Mouse (Mus musculus) heart, embryonic 15.5 days (tissue): Measurements from ENCODE around the gene Dclk1. TPM values are rescaled to one million over a fixed set of nuclear protein-coding genes. Genes with fewer than 3 reads are reported as not detected.
A peak's percentile ranks its signal among the peaks of the same experiment; 100 is the strongest.
"Not testable (repeated sequence)": the region's sequence is repeated elsewhere in the genome, so short reads cannot be mapped to it uniquely, and the experiment has no call there.

Experiments used
- ATAC-seq: fragments of 200-750 bp; cut with Nextera tagmentation; replicated peaks from 2 replicates; pipeline ENCODE4 v1.8.0; 2017; ENCODE audit warnings: low read depth, moderate TSS enrichment; ENCODE audit not compliant: insufficient number of reproducible peaks, insufficient read depth, low FRiP score
- H3K27ac ChIP-seq: fragments of 300-500 bp; sonication (generic); 2 replicates; pipeline ENCODE4 v1.5.1; 2015; ENCODE audit warnings: mild to moderate bottlenecking, inconsistent platforms
- H3K27me3 ChIP-seq: fragments of 300-500 bp; sonication (generic); 2 replicates; pipeline ENCODE4 v1.6.1; 2015; ENCODE audit warnings: inconsistent platforms
- H3K36me3 ChIP-seq: fragments of 300-500 bp; sonication (generic); 2 replicates; pipeline ENCODE4 v1.6.1; 2015; ENCODE audit warnings: mild to moderate bottlenecking, inconsistent platforms
- H3K4me1 ChIP-seq: fragments of 300-500 bp; sonication (generic); replicated peaks from 2 replicates; pipeline ENCODE4 v1.6.1; 2015; ENCODE audit warnings: inconsistent platforms
- H3K4me2 ChIP-seq: fragments of 300-500 bp; sonication (generic); 2 replicates; pipeline ENCODE4 v1.6.1; 2015; ENCODE audit warnings: inconsistent platforms, mild to moderate bottlenecking, moderate library complexity
- H3K4me3 ChIP-seq: fragments of 300-500 bp; sonication (generic); 2 replicates; pipeline ENCODE4 v1.5.1; 2015; ENCODE audit warnings: mild to moderate bottlenecking, inconsistent platforms
- H3K9ac ChIP-seq: fragments of 300-500 bp; sonication (generic); 2 replicates; pipeline ENCODE4 v1.6.1; 2015; ENCODE audit warnings: mild to moderate bottlenecking, inconsistent platforms
- H3K9me3 ChIP-seq: fragments of 300-500 bp; sonication (generic); replicated peaks from 2 replicates; pipeline ENCODE4 v1.6.1; 2016; ENCODE audit warnings: inconsistent platforms
- WGBS: fragments of 180-500 bp; shearing (Covaris S2); methylation state at CpG from one replicate; pipeline ENCODE4 v1.1.7; 2015; ENCODE audit warnings: mixed read lengths; 5-methylcytosine and 5-hydroxymethylcytosine counted together
- polyA plus RNA-seq: library from polyadenylated mRNA; unstranded; fragments of >200 nt; fragmentation: Nextera tagmentation; extraction: Ambion mirVana; gene quantifications from 2 replicates; pipeline ENCODE4 v1.2.1, GENCODE M21; 2015

The Dclk1 gene
- polyA plus RNA-seq, result 11.9 and 13.4 TPM in 2 replicates

- Histone ChIP-seq H3K4me2 (peak within 1 kb of the TSS; percentile 98), H3K27me3 (peaks cover 25% of the 10 kb centered on the region), H3K9me3 (no peaks in the 10 kb centered on the region), H3K4me1 (peaks cover 15% of the 10 kb centered on the region), H3K4me3 (peak within 1 kb of the TSS; percentile 62), H3K27ac (0 out of 2 replicates have a peak within 1 kb of the TSS, but pooled peaks have one; percentile 33), H3K9ac (peak within 1 kb of the TSS; percentile 56), H3K36me3 (no peaks in the 10 kb centered on the region)
- no peak for ATAC-seq
- WGBS, result 39% methylated on average over 10 of the region's 10 CpGs
Measured at GRCm38 (mm10) chr3:55241730-55242421, at the start of gene Dclk1. TSS of gene Dclk1 (plus strand) at chr3:55242364.

GRCm38 (mm10) chr3:55193351-55193750 lies 48.8 kb upstream of the Dclk1 start:
- Histone ChIP-seq H3K4me2 (no peak overlapping the region), H3K36me3 (no peaks in the 10 kb centered on the region), H3K27me3 (no peaks in the 10 kb centered on the region), H3K4me3 (no peak overlapping the region), H3K4me1 (no peaks in the 10 kb centered on the region), H3K27ac (no peak overlapping the region), H3K9me3 (no peaks in the 10 kb centered on the region; the same call in 1 of the 2 replicates), H3K9ac (no peak overlapping the region)
- ATAC-seq, result no peak
- 39% methylated on average over 2 of the region's 2 CpGs for WGBS

GRCm38 (mm10) chr3:55194792-55195191 lies 47.4 kb upstream of the Dclk1 start:
- Histone ChIP-seq H3K36me3 (no peaks in the 10 kb centered on the region), H3K4me2 (no peak overlapping the region), H3K9ac (no peak overlapping the region), H3K9me3 (no peaks in the 10 kb centered on the region), H3K27me3 (no peaks in the 10 kb centered on the region), H3K4me3 (no peak overlapping the region), H3K27ac (no peak overlapping the region), H3K4me1 (no peaks in the 10 kb centered on the region)
- WGBS, result 82% methylated on average over 8 of the region's 8 CpGs
- ATAC-seq, result no peak

DNA sequence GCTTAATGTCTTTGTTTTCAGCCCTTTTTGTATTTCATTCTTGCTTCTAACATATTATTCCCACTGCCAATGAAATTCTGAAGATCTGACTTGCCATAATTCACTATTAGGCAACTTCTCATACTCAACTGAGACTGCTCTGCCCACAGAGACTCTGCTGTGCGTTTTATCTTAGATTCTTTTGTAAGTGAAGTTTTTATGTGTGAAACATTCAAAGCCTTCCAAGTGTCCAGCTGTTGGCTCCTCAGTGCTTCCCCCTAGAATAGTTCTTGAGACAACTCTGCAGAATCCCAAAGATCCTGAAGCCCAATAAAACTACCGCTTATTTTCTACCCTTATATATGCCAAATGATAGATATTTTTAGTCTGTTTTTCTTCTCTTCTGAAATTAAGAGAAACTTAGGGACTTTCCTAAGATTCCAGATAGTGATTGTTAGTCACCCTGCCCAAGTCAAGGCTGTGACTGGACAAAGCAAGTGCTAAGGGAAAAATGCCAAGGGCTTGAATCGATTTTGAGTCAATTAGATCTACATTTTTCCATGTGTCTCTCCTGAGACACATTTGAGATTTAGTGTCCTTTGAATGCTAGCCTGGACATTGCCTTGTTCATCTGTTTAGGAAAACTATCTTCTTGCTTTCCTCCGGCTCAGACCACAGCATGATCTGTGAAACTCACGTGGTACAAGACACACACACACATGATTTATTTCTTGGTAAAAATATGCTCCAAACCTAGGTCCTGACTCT lies 46.4 kb upstream of the Dclk1 start:
- Histone ChIP-seq H3K27ac (no peak overlapping the region), H3K9ac (no peak overlapping the region), H3K9me3 (no peaks in the 10 kb centered on the region), H3K4me2 (no peak overlapping the region), H3K27me3 (no peaks in the 10 kb centered on the region), H3K36me3 (no peaks in the 10 kb centered on the region), H3K4me3 (no peak overlapping the region), H3K4me1 (no peaks in the 10 kb centered on the region)
- no peak for ATAC-seq
- 64% methylated on average over 5 of the region's 5 CpGs for WGBS

- Histone ChIP-seq H3K27ac (no peak overlapping the region), H3K27me3 (no peaks in the 10 kb centered on the region), H3K9me3 (no peaks in the 10 kb centered on the region), H3K4me3 (no peak overlapping the region), H3K36me3 (no peaks in the 10 kb centered on the region), H3K4me1 (no peaks in the 10 kb centered on the region), H3K9ac (no peak overlapping the region), H3K4me2 (no peak overlapping the region)
- ATAC-seq, result no peak
- 83% methylated on average over 2 of the region's 2 CpGs for WGBS
Measured at GRCm38 (mm10) chr3:55196328-55196710, 45.8 kb upstream of the Dclk1 start.

- not testable (repeated sequence) for H3K4me2 ChIP-seq, H3K27me3 ChIP-seq, H3K4me3 ChIP-seq, H3K36me3 ChIP-seq, H3K4me1 ChIP-seq, H3K27ac ChIP-seq, ATAC-seq, H3K9me3 ChIP-seq, H3K9ac ChIP-seq
- 86% methylated on average over 11 of the region's 11 CpGs for WGBS
Measured at GRCm38 (mm10) chr3:55203621-55204020, 38.5 kb upstream of the Dclk1 start.

DNA sequence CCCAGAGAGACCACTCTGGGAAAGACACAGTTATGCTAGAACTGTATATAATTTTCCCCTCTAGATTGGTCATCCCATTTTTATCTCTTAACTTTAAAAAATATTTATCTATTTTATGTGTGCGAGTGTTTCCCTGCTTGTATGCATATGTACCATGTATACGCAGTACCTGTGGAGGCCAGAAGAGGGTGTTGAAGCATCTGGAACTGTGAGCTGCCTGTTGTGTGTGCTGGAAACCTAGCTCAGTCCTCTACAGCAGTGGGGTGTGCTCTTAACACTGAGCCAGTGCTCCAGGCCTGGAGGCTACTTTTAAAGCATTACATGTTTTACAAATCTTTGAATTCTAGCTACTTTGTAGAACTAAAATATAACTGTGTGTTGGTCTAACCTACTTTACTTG lies 35.8 kb upstream of the Dclk1 start:
- Histone ChIP-seq H3K9me3 (no peaks in the 10 kb centered on the region), H3K27me3 (no peaks in the 10 kb centered on the region), H3K4me2 (no peak overlapping the region), H3K4me3 (no peak overlapping the region), H3K4me1 (0 out of 2 replicates have a peak, but pooled peaks cover 3% of the 10 kb centered on the region), H3K9ac (no peak overlapping the region), H3K27ac (no peak overlapping the region), H3K36me3 (no peaks in the 10 kb centered on the region)
- ATAC-seq, result no peak
- 89% methylated on average over 2 of the region's 2 CpGs for WGBS

DNA sequence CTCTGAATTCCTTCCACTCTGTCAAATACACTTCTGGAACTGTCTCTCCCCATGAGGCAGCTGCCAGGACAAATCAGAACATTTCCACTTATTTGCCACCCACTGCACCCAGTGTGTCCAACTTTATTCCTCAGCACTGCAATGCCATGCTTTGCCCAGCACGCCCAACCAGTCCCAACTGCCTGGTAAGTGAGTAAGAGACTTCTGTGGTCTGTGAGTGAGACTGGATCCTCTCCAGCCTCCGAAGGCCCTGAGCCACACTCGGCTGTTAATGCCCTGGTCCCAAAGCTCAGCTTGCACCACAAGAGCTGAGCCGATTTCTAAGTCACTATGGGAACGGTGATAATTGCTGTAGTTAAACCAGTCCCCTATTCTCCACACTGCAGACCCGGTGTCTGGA lies 34.5 kb upstream of the Dclk1 start:
- whole genome bisulfite sequencing, result 64% methylated on average over 6 of the region's 6 CpGs
- H3K9me3 ChIP-seq, result no peaks in the 10 kb centered on the region
- H3K4me1 ChIP-seq, result 0 out of 2 replicates have a peak, but pooled peaks cover 3% of the 10 kb centered on the region
- no peak overlapping the region for H3K4me3 ChIP-seq
- no peak overlapping the region for H3K4me2 ChIP-seq
- no peak overlapping the region for H3K27ac ChIP-seq
- no peak overlapping the region for H3K9ac ChIP-seq
- no peaks in the 10 kb centered on the region for H3K36me3 ChIP-seq
- H3K27me3 ChIP-seq, result no peaks in the 10 kb centered on the region
- no peak for ATAC-seq

DNA sequence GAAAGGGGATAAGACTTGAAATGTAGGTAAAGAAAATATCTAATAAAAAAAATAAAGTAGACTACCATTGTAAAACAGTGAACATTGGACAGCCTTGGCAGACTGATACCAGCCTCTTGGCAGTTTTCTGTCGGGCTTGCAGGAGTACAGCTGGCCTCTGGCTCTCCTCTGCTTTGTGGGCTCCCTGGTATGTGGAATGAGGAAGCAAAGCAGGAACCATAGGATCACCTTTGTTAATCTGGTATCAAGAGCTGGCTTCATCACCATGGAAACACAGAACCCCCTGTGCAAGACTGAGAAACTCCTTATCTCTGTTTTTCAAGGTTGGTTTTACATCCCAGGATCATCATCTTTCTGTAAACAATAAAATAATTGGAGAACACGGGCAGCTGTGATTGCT lies 29.9 kb upstream of the Dclk1 start:
- Histone ChIP-seq H3K4me1 (peaks cover 3% of the 10 kb centered on the region; the same call in 1 of the 2 replicates), H3K9ac (no peak overlapping the region), H3K4me2 (no peak overlapping the region), H3K9me3 (no peaks in the 10 kb centered on the region), H3K4me3 (no peak overlapping the region), H3K36me3 (no peaks in the 10 kb centered on the region), H3K27ac (no peak overlapping the region), H3K27me3 (no peaks in the 10 kb centered on the region)
- WGBS, result 29% methylated on average over 2 of the region's 2 CpGs
- no peak for ATAC-seq

DNA sequence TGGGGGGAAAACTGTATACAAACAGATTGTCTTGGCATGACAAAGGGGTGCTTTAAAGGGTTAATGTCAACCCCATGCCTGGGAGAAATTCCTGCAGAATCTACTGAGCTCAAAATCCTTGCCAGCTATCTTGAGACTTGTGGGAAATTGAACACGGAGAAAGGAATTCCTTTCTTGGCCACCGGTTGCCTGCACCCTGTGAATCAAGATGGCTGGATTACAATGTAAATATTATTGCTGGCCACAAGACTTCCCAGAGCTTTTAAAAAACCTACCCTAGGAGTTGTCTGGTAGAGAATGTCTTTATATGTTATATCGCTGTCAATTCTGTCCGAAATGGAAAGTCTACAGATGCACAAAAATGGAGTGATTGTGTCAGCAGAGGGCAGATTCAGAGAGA lies 28.4 kb upstream of the Dclk1 start:
- H3K36me3 ChIP-seq, result no peaks in the 10 kb centered on the region
- H3K27ac ChIP-seq, result peak overlapping the region; percentile 13; the same call in 1 of the 2 replicates
- H3K4me2 ChIP-seq, result no peak overlapping the region
- no peak overlapping the region for H3K9ac ChIP-seq
- WGBS, result 42% methylated on average over 4 of the region's 4 CpGs
- no peak overlapping the region for H3K4me3 ChIP-seq
- no peaks in the 10 kb centered on the region; the same call in 1 of the 2 replicates for H3K4me1 ChIP-seq
- H3K27me3 ChIP-seq, result no peaks in the 10 kb centered on the region
- H3K9me3 ChIP-seq, result no peaks in the 10 kb centered on the region
- no peak for ATAC-seq

GRCm38 (mm10) chr3:55214413-55214812 lies 27.8 kb upstream of the Dclk1 start:
- no peak for ATAC-seq
- 71% methylated on average over 6 of the region's 6 CpGs for WGBS
- no peak overlapping the region for H3K4me3 ChIP-seq

More at GRCm38 (mm10) chr3:55214413-55214812, 27.8 kb upstream of the Dclk1 start:
- no peaks in the 10 kb centered on the region for H3K36me3 ChIP-seq
- no peaks in the 10 kb centered on the region for H3K9me3 ChIP-seq
- H3K27me3 ChIP-seq, result no peaks in the 10 kb centered on the region
- peak overlapping the region; percentile 13; the same call in 1 of the 2 replicates for H3K27ac ChIP-seq
- no peaks in the 10 kb centered on the region; the same call in 1 of the 2 replicates for H3K4me1 ChIP-seq
- H3K9ac ChIP-seq, result no peak overlapping the region
- H3K4me2 ChIP-seq, result no peak overlapping the region
